In genomic region chr16:31174880-31175638, GRCm38 (mm10) we compare ENCODE assay signal across 26 mouse cellular contexts. TPM values are rescaled to one million over a fixed set of nuclear protein-coding genes. Genes with fewer than 3 reads are reported as not detected.
DNase-seq lines count a peak whose midpoint lies in the region; ATAC-seq and TF ChIP-seq lines count a peak whose summit lies in the region.
"Had no signal": no experiment of that assay in that cellular context is flagged by ENCODE, and none has a peak within 500 bp of the region (broad histone marks: within the 10 kb centered on the region; RNA-seq: fewer than 3 reads in every experiment).

No protein-coding gene starts in this region.

- H3K4me3 ChIP-seq in embryonic facial prominence, embryonic 13.5 days: no peak overlapping the region
- no peak overlapping the region for H3K4me3 ChIP-seq in embryonic facial prominence, embryonic 10.5 days
- no peak overlapping the region for H3K4me3 ChIP-seq in forebrain, embryonic 16.5 days (replicated peaks; ENCODE audit: low read length)
- no peak overlapping the region for H3K4me3 ChIP-seq in forebrain, postnatal 0 days (ENCODE audit: low read depth, low read length)
- H3K4me3 ChIP-seq in liver, embryonic 12.5 days: no peak overlapping the region
- H3K4me3 ChIP-seq in liver, embryonic 14.5 days (ENCODE audit: insufficient read depth in 1 of 2, low read depth in 2 of 2, low read length in 2 of 2): no peak overlapping the region
- H3K4me3 ChIP-seq: embryonic facial prominence, embryonic 12.5 days; erythroblast, embryonic 14.5 days; heart, adult 2 months; heart, embryonic 10.5 days; heart, embryonic 13.5 days had no signal

- no peak for TF ChIP-seq EP300 in liver, embryonic 14.5 days (IDR thresholded peaks at IDR 0.05; ENCODE audit: low read depth)

- H3K4me2 ChIP-seq in embryonic facial prominence, embryonic 13.5 days: no peak overlapping the region
- no peak overlapping the region for H3K4me2 ChIP-seq in forebrain, embryonic 16.5 days (ENCODE audit: low read length)
- H3K4me2 ChIP-seq in forebrain, postnatal 0 days (ENCODE audit: low read depth): no peak overlapping the region
- no peak overlapping the region for H3K4me2 ChIP-seq in liver, embryonic 12.5 days
- H3K4me2 ChIP-seq in liver, embryonic 14.5 days (ENCODE audit: low read depth): no peak overlapping the region
- H3K4me2 ChIP-seq: embryonic facial prominence, embryonic 12.5 days; heart, embryonic 13.5 days; hindbrain, embryonic 14.5 days had no signal

- H3K9ac ChIP-seq in embryonic facial prominence, embryonic 13.5 days: no peak overlapping the region
- H3K9ac ChIP-seq in forebrain, embryonic 16.5 days (replicated peaks; ENCODE audit: low read depth, low read length): no peak overlapping the region
- H3K9ac ChIP-seq in forebrain, postnatal 0 days: no peak overlapping the region
- no peak overlapping the region for H3K9ac ChIP-seq in liver, embryonic 12.5 days
- H3K9ac ChIP-seq in liver, embryonic 14.5 days (replicated peaks): no peak overlapping the region
- H3K9ac ChIP-seq: embryonic facial prominence, embryonic 12.5 days; heart, embryonic 13.5 days; hindbrain, embryonic 14.5 days had no signal

- no peak for DNase-seq in embryonic facial prominence, embryonic 10.5 days (ENCODE audit: low spot score)
- no peak for DNase-seq in forebrain, postnatal 0 days
- no peak for DNase-seq in liver
- DNase-seq in liver, embryonic 14.5 days (ENCODE audit: low read depth in 3 of 3, low spot score in 3 of 3): no peak
- no peak for DNase-seq in frontal cortex, adult 2 months (ENCODE audit: extremely low spot score in 1 of 2, low spot score in 1 of 2)
- DNase-seq: adrenal gland, postnatal 10 days; adrenal gland, postnatal 36 days; cerebellum, adult 18-20 months; cerebellum, adult 9-10 months; cerebellum, postnatal 14 days; gastrocnemius, postnatal 10 days; gastrocnemius, postnatal 36 days; heart, adult 2 months; heart, postnatal 14 days; heart, postnatal 4 days had no signal

- no peak for TF ChIP-seq CTCF in forebrain, postnatal 0 days (IDR thresholded peaks at IDR 0.05; ENCODE audit: low read depth)
- no peak for TF ChIP-seq CTCF in liver, embryonic 14.5 days (IDR thresholded peaks at IDR 0.05; ENCODE audit: low read depth)

- no peaks in the 10 kb centered on the region for H3K27me3 ChIP-seq in embryonic facial prominence, embryonic 13.5 days
- no peaks in the 10 kb centered on the region for H3K27me3 ChIP-seq in embryonic facial prominence, embryonic 10.5 days (replicated peaks; ENCODE audit: low read depth, poor library complexity, severe bottlenecking)
- H3K27me3 ChIP-seq in forebrain, embryonic 16.5 days (replicated peaks; ENCODE audit: control insufficient read depth, insufficient read depth, low read length): no peaks in the 10 kb centered on the region
- H3K27me3 ChIP-seq in forebrain, postnatal 0 days (ENCODE audit: insufficient read depth, low read length): no peaks in the 10 kb centered on the region
- no peaks in the 10 kb centered on the region for H3K27me3 ChIP-seq in liver, embryonic 12.5 days (replicated peaks)
- H3K27me3 ChIP-seq in liver, embryonic 14.5 days (ENCODE audit: control insufficient read depth, insufficient read depth, low read length): no peaks in the 10 kb centered on the region
- H3K27me3 ChIP-seq: embryonic facial prominence, embryonic 12.5 days; heart, embryonic 13.5 days; Patski had no signal

- H3K36me3 ChIP-seq in embryonic facial prominence, embryonic 13.5 days: no peaks in the 10 kb centered on the region
- H3K36me3 ChIP-seq in embryonic facial prominence, embryonic 10.5 days (replicated peaks): no peaks in the 10 kb centered on the region
- H3K36me3 ChIP-seq in forebrain, embryonic 16.5 days (ENCODE audit: control insufficient read depth, insufficient read depth): no peaks in the 10 kb centered on the region
- H3K36me3 ChIP-seq in forebrain, postnatal 0 days (ENCODE audit: insufficient read depth): no peaks in the 10 kb centered on the region
- no peaks in the 10 kb centered on the region for H3K36me3 ChIP-seq in liver, embryonic 12.5 days
- H3K36me3 ChIP-seq in liver, embryonic 14.5 days (replicated peaks; ENCODE audit: control insufficient read depth, insufficient read depth, low read depth): no peaks in the 10 kb centered on the region
- H3K36me3 ChIP-seq: embryonic facial prominence, embryonic 12.5 days; heart, embryonic 10.5 days; heart, embryonic 13.5 days had no signal

- H3K4me1 ChIP-seq in embryonic facial prominence, embryonic 13.5 days: peaks cover 39% of the 10 kb centered on the region
- 0 out of 2 replicates have a peak, but pooled peaks cover 3% of the 10 kb centered on the region for H3K4me1 ChIP-seq in embryonic facial prominence, embryonic 10.5 days
- no peaks in the 10 kb centered on the region; the same call in 1 of the 2 replicates for H3K4me1 ChIP-seq in forebrain, embryonic 16.5 days (replicated peaks; ENCODE audit: control insufficient read depth, insufficient read depth, low read length)
- peaks cover 5% of the 10 kb centered on the region; the same call in 1 of the 2 replicates for H3K4me1 ChIP-seq in forebrain, postnatal 0 days (ENCODE audit: insufficient read depth)
- H3K4me1 ChIP-seq in liver, embryonic 12.5 days: peaks cover 41% of the 10 kb centered on the region
- peaks cover 0 to 19% of the 10 kb centered on the region in 2 experiments; a peak in 2 of 4 replicates for H3K4me1 ChIP-seq in liver, embryonic 14.5 days (replicated peaks; ENCODE audit: control insufficient read depth in 2 of 2, insufficient read depth in 2 of 2, low read length in 1 of 2)
- H3K4me1 ChIP-seq: embryonic facial prominence, embryonic 12.5 days had no signal

- no peak overlapping the region for H3K27ac ChIP-seq in embryonic facial prominence, embryonic 13.5 days
- no peak overlapping the region for H3K27ac ChIP-seq in embryonic facial prominence, embryonic 10.5 days (replicated peaks)
- no peak overlapping the region for H3K27ac ChIP-seq in forebrain, embryonic 16.5 days (ENCODE audit: low read length)
- H3K27ac ChIP-seq in forebrain, postnatal 0 days (ENCODE audit: low read depth, low read length): no peak overlapping the region
- no peak overlapping the region for H3K27ac ChIP-seq in liver, embryonic 12.5 days
- no peak overlapping the region for H3K27ac ChIP-seq in liver, embryonic 14.5 days
- H3K27ac ChIP-seq: embryonic facial prominence, embryonic 12.5 days; heart, adult 2 months; heart, embryonic 10.5 days; heart, embryonic 13.5 days; hindbrain, embryonic 14.5 days; hindbrain, postnatal 0 days had no signal

- ATAC-seq in embryonic facial prominence, embryonic 13.5 days (ENCODE audit: insufficient number of reproducible peaks, insufficient read depth, low FRiP score, low TSS enrichment, low read depth): 0 out of 2 replicates have a peak, but pooled peaks have one; percentile 43
- peak; percentile 40; the same call in 1 of the 2 replicates for ATAC-seq in forebrain, embryonic 16.5 days
- ATAC-seq in forebrain, postnatal 0 days: no peak
- peak; percentile 68 for ATAC-seq in liver, embryonic 12.5 days
- ATAC-seq in liver, embryonic 14.5 days (ENCODE audit: insufficient read depth): peak; percentile 31; the same call in 1 of the 2 replicates
- ATAC-seq: hindbrain, postnatal 0 days; inflammation-experienced regulatory T-cells, adult 6 months; Patski had no signal

- H3K9me3 ChIP-seq in embryonic facial prominence, embryonic 13.5 days: no peaks in the 10 kb centered on the region
- H3K9me3 ChIP-seq in embryonic facial prominence, embryonic 10.5 days: no peaks in the 10 kb centered on the region
- H3K9me3 ChIP-seq in forebrain, embryonic 16.5 days (ENCODE audit: control insufficient read depth, low read length): no peaks in the 10 kb centered on the region
- H3K9me3 ChIP-seq in forebrain, postnatal 0 days (ENCODE audit: low read length): no peaks in the 10 kb centered on the region
- no peaks in the 10 kb centered on the region for H3K9me3 ChIP-seq in liver, embryonic 12.5 days (replicated peaks)
- no peaks in the 10 kb centered on the region for H3K9me3 ChIP-seq in liver, embryonic 14.5 days (ENCODE audit: control insufficient read depth, low read length)
- H3K9me3 ChIP-seq: embryonic facial prominence, embryonic 12.5 days; heart, embryonic 10.5 days; heart, embryonic 13.5 days had no signal

- WGBS in embryonic facial prominence, embryonic 13.5 days: 71% methylated on average over 9 of the region's 9 CpGs
- 83% methylated on average over 9 of the region's 9 CpGs for WGBS in embryonic facial prominence, embryonic 10.5 days
- WGBS in forebrain, embryonic 16.5 days: 75% methylated on average over 9 of the region's 9 CpGs
- 72% methylated on average over 9 of the region's 9 CpGs for WGBS in forebrain, postnatal 0 days
- WGBS in liver, embryonic 12.5 days (ENCODE audit: insufficient replicate concordance): 66% methylated on average over 9 of the region's 9 CpGs
- WGBS in liver, embryonic 14.5 days (ENCODE audit: insufficient replicate concordance): 51% methylated on average over 9 of the region's 9 CpGs

RNA-seq across cellular contexts. Expression of gene Acap2, which starts 26.0 kb away (rescaled TPM):
- polyA plus RNA-seq in embryonic facial prominence, embryonic 13.5 days (2015; fragmentation: Nextera tagmentation; extraction: Ambion mirVana): 22.6 and 25.1 TPM in 2 replicates
- 18.8 and 19.0 TPM in 2 replicates for polyA plus RNA-seq in embryonic facial prominence, embryonic 10.5 days (2016; fragmentation: Nextera tagmentation; extraction: Ambion mirVana)
- 12.7 and 15.0 TPM in 2 replicates for polyA plus RNA-seq in forebrain, embryonic 16.5 days (2015; fragmentation: Nextera tagmentation; extraction: Ambion mirVana)
- 24.5 and 33.6 TPM in 2 replicates for total RNA-seq in forebrain, postnatal 0 days (2014; rRNA removed)
- polyA plus RNA-seq in forebrain, postnatal 0 days (2015; fragmentation: Nextera tagmentation; extraction: Ambion mirVana): 6.0 and 8.8 TPM in 2 replicates
- 10.3 and 11.1 TPM in 2 replicates for polyA plus RNA-seq in liver, embryonic 12.5 days (2016; fragmentation: Nextera tagmentation; extraction: Ambion mirVana)
- 3.2 and 4.4 TPM in 2 replicates for polyA plus RNA-seq in liver, embryonic 14.5 days (2012; rRNA removed)
- 4.9 and 5.1 TPM in 2 replicates for polyA plus RNA-seq in liver, embryonic 14.5 days (2014; fragmentation: Nextera tagmentation; extraction: Ambion mirVana)
- 50.5 and 56.7 TPM in 2 replicates for polyA plus RNA-seq in frontal cortex, adult 2 months (2012; rRNA removed)
